Mouse (Mus musculus): ENCODE measurements around the gene Hepacam. TPM values are rescaled to one million over a fixed set of nuclear protein-coding genes. Genes with fewer than 3 reads are reported as not detected.

The Hepacam gene
- polyA plus RNA-seq, 1 experiment from 2014 or later: not detected

Other genes with a start within 250 kb of the Hepacam start
- gene Pknox2, start 219.9 kb upstream of the Hepacam start, polyA plus RNA-seq (2016; fragmentation: Nextera tagmentation; extraction: Ambion mirVana): 18.8 and 20.8 TPM in 2 replicates
- gene Tmem218, start 159.1 kb upstream of the Hepacam start, polyA plus RNA-seq (2016; fragmentation: Nextera tagmentation; extraction: Ambion mirVana): 15.4 and 17.6 TPM in 2 replicates
- 1.7 and 2.0 TPM in 2 replicates for gene Slc37a2, start 111.6 kb upstream of the Hepacam start, polyA plus RNA-seq (2016; fragmentation: Nextera tagmentation; extraction: Ambion mirVana)
- gene Ccdc15, start 18.9 kb upstream of the Hepacam start, polyA plus RNA-seq (2016; fragmentation: Nextera tagmentation; extraction: Ambion mirVana): 8.3 and 8.4 TPM in 2 replicates
- 7.7 and 8.9 TPM in 2 replicates for gene Robo4, start 34.5 kb downstream of the Hepacam start, polyA plus RNA-seq (2016; fragmentation: Nextera tagmentation; extraction: Ambion mirVana)
- 2.7 TPM in 2 replicates for gene Robo3, start 65.9 kb downstream of the Hepacam start, polyA plus RNA-seq (2016; fragmentation: Nextera tagmentation; extraction: Ambion mirVana)
- gene Msantd2, start 122.0 kb downstream of the Hepacam start, polyA plus RNA-seq (2016; fragmentation: Nextera tagmentation; extraction: Ambion mirVana): 43.1 and 44.7 TPM in 2 replicates
- 34.0 and 38.3 TPM in 2 replicates for gene Esam, start 160.7 kb downstream of the Hepacam start, polyA plus RNA-seq (2016; fragmentation: Nextera tagmentation; extraction: Ambion mirVana)
- gene Vsig2, start 171.9 kb downstream of the Hepacam start, polyA plus RNA-seq (2016; fragmentation: Nextera tagmentation; extraction: Ambion mirVana): 1.0 and 1.1 TPM in 2 replicates
- gene Nrgn, start 185.6 kb downstream of the Hepacam start, polyA plus RNA-seq (2016; fragmentation: Nextera tagmentation; extraction: Ambion mirVana): 6.7 and 6.9 TPM in 2 replicates
- gene Siae, start 188.3 kb downstream of the Hepacam start, polyA plus RNA-seq (2016; fragmentation: Nextera tagmentation; extraction: Ambion mirVana): 7.3 and 7.8 TPM in 2 replicates
- gene Spa17, start 246.4 kb downstream of the Hepacam start, polyA plus RNA-seq (2016; fragmentation: Nextera tagmentation; extraction: Ambion mirVana): 8.3 and 10.0 TPM in 2 replicates